Mouse (Mus musculus): ENCODE measurements around the gene Baz1b. TPM values are rescaled to one million over a fixed set of nuclear protein-coding genes. Genes with fewer than 3 reads are reported as not detected.
A peak's percentile ranks its signal among the peaks of the same experiment; 100 is the strongest.

The Baz1b gene
- total and polyA plus RNA-seq, 3 experiments = 13.9 to 46.1 (median 42.3) TPM

GRCm38 (mm10) chr5:135187349-135188213 is 517 bp downstream of the Baz1b start:
- no peak for DNase-seq
- H3K27ac ChIP-seq = peak overlapping the region; percentile 99
- H3K4me3 ChIP-seq = peak overlapping the region; percentile 87
- H3K36me3 ChIP-seq (ENCODE audit: control insufficient read depth, insufficient read depth, low read length) = peaks cover 22% of the 10 kb centered on the region
- 0 out of 2 replicates have a peak, but pooled peaks have one; percentile 1 for TF ChIP-seq CTCF (IDR thresholded peaks at IDR 0.05)
- no peak for TF ChIP-seq POLR2A (IDR thresholded peaks at IDR 0.05; ENCODE audit: insufficient read depth, low read depth, low read length)
- no peak for TF ChIP-seq EP300 (IDR thresholded peaks at IDR 0.05; ENCODE audit: insufficient read depth, low read depth, low read length)
- intact Hi-C loops (cut with DNase I) = loop anchor here (2.0 to 5.0 kb wide), 2 partner anchors 39 to 175 kb away; partner anchors contain the start of gene Tbl2
- H3K4me1 ChIP-seq (ENCODE audit: control insufficient read depth, insufficient read depth, low read length) = peaks cover 1% of the 10 kb centered on the region
- no peaks in the 10 kb centered on the region for H3K27me3 ChIP-seq (ENCODE audit: control insufficient read depth, insufficient read depth, low read length)
- H3K9ac ChIP-seq (ENCODE audit: low read depth, low read length) = peak overlapping the region; percentile 86
- under 1% methylated on average over 100 of the region's 102 CpGs for WGBS
- no peaks in the 10 kb centered on the region; the same call in none of the 2 replicates for H3K79me2 ChIP-seq (replicated peaks; ENCODE audit: control insufficient read depth, insufficient read depth, low read length)

- peaks cover 1% of the 10 kb centered on the region for H3K4me1 ChIP-seq (ENCODE audit: control insufficient read depth, insufficient read depth, low read length)
- H3K27me3 ChIP-seq (ENCODE audit: control insufficient read depth, insufficient read depth, low read length) = no peaks in the 10 kb centered on the region
- peak overlapping the region; percentile 99 for H3K27ac ChIP-seq
- peak overlapping the region; percentile 87 for H3K4me3 ChIP-seq
- peak overlapping the region; percentile 86 for H3K9ac ChIP-seq (ENCODE audit: low read depth, low read length)
- intact Hi-C loops (cut with DNase I) = loop anchor here (5.0 kb wide), 1 partner anchor 176 kb away; no protein-coding TSS in a partner anchor
- peaks cover 26% of the 10 kb centered on the region for H3K36me3 ChIP-seq (ENCODE audit: control insufficient read depth, insufficient read depth, low read length)
- no peaks in the 10 kb centered on the region; the same call in none of the 2 replicates for H3K79me2 ChIP-seq (replicated peaks; ENCODE audit: control insufficient read depth, insufficient read depth, low read length)
- DNase-seq = no peak
- no peak for TF ChIP-seq POLR2A (IDR thresholded peaks at IDR 0.05; ENCODE audit: insufficient read depth, low read depth, low read length)
- no peak for TF ChIP-seq CTCF (IDR thresholded peaks at IDR 0.05)
- no peak for TF ChIP-seq EP300 (IDR thresholded peaks at IDR 0.05; ENCODE audit: insufficient read depth, low read depth, low read length)
- 2% methylated on average over 8 of the region's 8 CpGs for WGBS
These were observed 1.1 kb downstream of the Baz1b start for GRCm38 (mm10) chr5:135188214-135188554.

GRCm38 (mm10) chr5:135189281-135190022 is 2.4 kb downstream of the Baz1b start:
- no peak overlapping the region for H3K4me3 ChIP-seq
- DNase-seq = no peak
- peaks cover 2% of the 10 kb centered on the region for H3K79me2 ChIP-seq (replicated peaks; ENCODE audit: control insufficient read depth, insufficient read depth, low read length)
- H3K4me1 ChIP-seq (ENCODE audit: control insufficient read depth, insufficient read depth, low read length) = peaks cover 1% of the 10 kb centered on the region
- no peak overlapping the region for H3K9ac ChIP-seq (ENCODE audit: low read depth, low read length)
- H3K27me3 ChIP-seq (ENCODE audit: control insufficient read depth, insufficient read depth, low read length) = no peaks in the 10 kb centered on the region
- H3K36me3 ChIP-seq (ENCODE audit: control insufficient read depth, insufficient read depth, low read length) = peaks cover 32% of the 10 kb centered on the region
- intact Hi-C loops (cut with DNase I) = loop anchor here (5.0 kb wide), 1 partner anchor 177 kb away; no protein-coding TSS in a partner anchor
- 31% methylated on average over 2 of the region's 2 CpGs for WGBS
- TF ChIP-seq CTCF (IDR thresholded peaks at IDR 0.05) = peak; percentile 41
- TF ChIP-seq POLR2A (IDR thresholded peaks at IDR 0.05; ENCODE audit: insufficient read depth, low read depth, low read length) = no peak
- no peak for TF ChIP-seq EP300 (IDR thresholded peaks at IDR 0.05; ENCODE audit: insufficient read depth, low read depth, low read length)
- no peak overlapping the region for H3K27ac ChIP-seq

GRCm38 (mm10) chr5:135191620-135192019 is 4.6 kb downstream of the Baz1b start:
- Histone ChIP-seq H3K79me2 (replicated peaks; ENCODE audit: control insufficient read depth, insufficient read depth, low read length) (peaks cover 9% of the 10 kb centered on the region), H3K9ac (ENCODE audit: low read depth, low read length) (no peak overlapping the region), H3K27me3 (ENCODE audit: control insufficient read depth, insufficient read depth, low read length) (no peaks in the 10 kb centered on the region), H3K36me3 (ENCODE audit: control insufficient read depth, insufficient read depth, low read length) (peaks cover 43% of the 10 kb centered on the region), H3K4me3 (no peak overlapping the region), H3K4me1 (ENCODE audit: control insufficient read depth, insufficient read depth, low read length) (peaks cover 1% of the 10 kb centered on the region), H3K27ac (no peak overlapping the region)
- intact Hi-C loops (cut with DNase I) = loop anchor here (1.0 kb wide), 2 partner anchors 73 to 113 kb away; partner anchors contain the start of gene Vps37d
- peak; percentile 41 to 55 for DNase-seq
- WGBS = 37% methylated on average over 2 of the region's 2 CpGs
- TF ChIP-seq CTCF (IDR thresholded peaks at IDR 0.05) = peak; percentile 92
- no peak for TF ChIP-seq POLR2A (IDR thresholded peaks at IDR 0.05; ENCODE audit: insufficient read depth, low read depth, low read length)
- no peak for TF ChIP-seq EP300 (IDR thresholded peaks at IDR 0.05; ENCODE audit: insufficient read depth, low read depth, low read length)

GRCm38 (mm10) chr5:135192431-135192830 is 5.4 kb downstream of the Baz1b start:
- peaks cover 9% of the 10 kb centered on the region for H3K79me2 ChIP-seq (replicated peaks; ENCODE audit: control insufficient read depth, insufficient read depth, low read length)
- 88% methylated on average over 1 of the region's 1 CpGs for WGBS
- peaks cover 1% of the 10 kb centered on the region for H3K4me1 ChIP-seq (ENCODE audit: control insufficient read depth, insufficient read depth, low read length)
- H3K36me3 ChIP-seq (ENCODE audit: control insufficient read depth, insufficient read depth, low read length) = peaks cover 47% of the 10 kb centered on the region
- no peaks in the 10 kb centered on the region for H3K27me3 ChIP-seq (ENCODE audit: control insufficient read depth, insufficient read depth, low read length)
- no peak overlapping the region for H3K9ac ChIP-seq (ENCODE audit: low read depth, low read length)
- no peak overlapping the region for H3K4me3 ChIP-seq
- DNase-seq = no peak
- TF ChIP-seq POLR2A (IDR thresholded peaks at IDR 0.05; ENCODE audit: insufficient read depth, low read depth, low read length) (no peak), EP300 (IDR thresholded peaks at IDR 0.05; ENCODE audit: insufficient read depth, low read depth, low read length) (no peak), CTCF (IDR thresholded peaks at IDR 0.05) (no peak)
- no peak overlapping the region for H3K27ac ChIP-seq
- intact Hi-C loops (cut with DNase I) = no loop called here

Data from heart, adult 2 months (tissue).